Mouse (Mus musculus) colon, adult 2 months (tissue): ENCODE data around the gene Zc3hav1l. TPM values are rescaled to one million over a fixed set of nuclear protein-coding genes. Genes with fewer than 3 reads are reported as not detected.

Source experiments
- polyA plus RNA-seq: library from polyadenylated mRNA; depleted of rRNA; stranded (reverse); fragments of >200 nt; gene quantifications from 2 replicates; pipeline ENCODE4 v1.2.3, GENCODE M21; 2012; rRNA removed

Zc3hav1l gene
- polyA plus RNA-seq: 1.4 and 1.9 TPM in 2 replicates

GRCm38 (mm10) chr6:38298761-38299401, at the start of gene Zc3hav1l:
Gene Zc3hav1l (minus strand): TSS chr6:38299259.

GRCm38 (mm10) chr6:38253736-38254641, 45.1 kb downstream of the Zc3hav1l start, which contains the start of gene D630045J12Rik:
Gene D630045J12Rik (minus strand): TSS chr6:38254009.

Other genes with a start within 250 kb of the Zc3hav1l start
- gene Tmem213, start 190.0 kb downstream of the Zc3hav1l start, polyA plus RNA-seq: 0.22 TPM in 1 of 2 replicates, not detected in the other
- 0.80 and 1.2 TPM in 2 replicates for gene Atp6v0a4, start 174.7 kb downstream of the Zc3hav1l start, polyA plus RNA-seq
- 1.5 TPM in 2 replicates for gene D630045J12Rik, start 45.2 kb downstream of the Zc3hav1l start, polyA plus RNA-seq
- 24.5 and 26.5 TPM in 2 replicates for gene Zc3hav1, start 55.3 kb upstream of the Zc3hav1l start, polyA plus RNA-seq
- gene Ttc26, start 82.2 kb upstream of the Zc3hav1l start, polyA plus RNA-seq: 0.36 and 0.43 TPM in 2 replicates
- gene Ubn2, start 134.7 kb upstream of the Zc3hav1l start, polyA plus RNA-seq: 4.0 and 4.3 TPM in 2 replicates
- 305 and 420 TPM in 2 replicates for gene Fmc1, start 234.2 kb upstream of the Zc3hav1l start, polyA plus RNA-seq